Mouse (Mus musculus) CD8-positive naive resting alpha-beta T cell, adult 2 months (primary cell): ENCODE measurements around the gene Iscu.
"Not testable (repeated sequence)": the region's sequence is repeated elsewhere in the genome, so short reads cannot be mapped to it uniquely, and the experiment has no call there.

ENCODE experiments used
- DNase-seq, 2 experiments: peaks; one replicate each; pipeline ENCODE4 v3.0.0; 2022; ENCODE audit warnings: low read depth in 2 of 2, low spot score in 2 of 2

Gene Iscu

GRCm38 (mm10) chr5:113755347-113756030 is 17.1 kb upstream of the Iscu start:
- DNase-seq, result no peak

- no peak for DNase-seq
Measured at GRCm38 (mm10) chr5:113761585-113761984, 11.0 kb upstream of the Iscu start.

- DNase-seq, result no peak
Measured at GRCm38 (mm10) chr5:113764426-113764825, 8.1 kb upstream of the Iscu start.

- no peak for DNase-seq
Measured at GRCm38 (mm10) chr5:113765641-113766526, 6.7 kb upstream of the Iscu start.

GRCm38 (mm10) chr5:113768806-113769205 is 3.7 kb upstream of the Iscu start:
- DNase-seq, result no peak

- DNase-seq, result peak; percentile 85
Measured at GRCm38 (mm10) chr5:113771213-113772162, 1.1 kb upstream of the Iscu start.

- peak in 1 of 2 experiments; percentile 7 for DNase-seq
Measured at GRCm38 (mm10) chr5:113772905-113773519, 464 bp downstream of the Iscu start.

GRCm38 (mm10) chr5:113773664-113774063 is 1.1 kb downstream of the Iscu start:
- peak; percentile 87 to 94 for DNase-seq

GRCm38 (mm10) chr5:113775585-113775984 is 3.0 kb downstream of the Iscu start:
- DNase-seq, result no peak

- DNase-seq, result no peak
Measured at GRCm38 (mm10) chr5:113776128-113776895, 3.8 kb downstream of the Iscu start.

GRCm38 (mm10) chr5:113776896-113777226 is 4.3 kb downstream of the Iscu start:
- no peak for DNase-seq

GRCm38 (mm10) chr5:113777728-113778127 is 5.2 kb downstream of the Iscu start:
- DNase-seq, result not testable (repeated sequence)

- no peak for DNase-seq
Measured at GRCm38 (mm10) chr5:113779569-113779968, 7.0 kb downstream of the Iscu start.

- no peak for DNase-seq
Measured at GRCm38 (mm10) chr5:113780082-113780752, 7.7 kb downstream of the Iscu start.

GRCm38 (mm10) chr5:113780763-113781162 is 8.2 kb downstream of the Iscu start:
- no peak for DNase-seq

- no peak for DNase-seq
Measured at GRCm38 (mm10) chr5:113781254-113781653, 8.7 kb downstream of the Iscu start.

GRCm38 (mm10) chr5:113781875-113782274 is 9.3 kb downstream of the Iscu start:
- DNase-seq, result no peak

- no peak for DNase-seq
Measured at GRCm38 (mm10) chr5:113782624-113783023, 10.1 kb downstream of the Iscu start.

- DNase-seq, result no peak
Measured at GRCm38 (mm10) chr5:113783581-113784001, 11.0 kb downstream of the Iscu start.
